ENCODE assay signal across 8 mouse cellular contexts in the genomic region with DNA sequence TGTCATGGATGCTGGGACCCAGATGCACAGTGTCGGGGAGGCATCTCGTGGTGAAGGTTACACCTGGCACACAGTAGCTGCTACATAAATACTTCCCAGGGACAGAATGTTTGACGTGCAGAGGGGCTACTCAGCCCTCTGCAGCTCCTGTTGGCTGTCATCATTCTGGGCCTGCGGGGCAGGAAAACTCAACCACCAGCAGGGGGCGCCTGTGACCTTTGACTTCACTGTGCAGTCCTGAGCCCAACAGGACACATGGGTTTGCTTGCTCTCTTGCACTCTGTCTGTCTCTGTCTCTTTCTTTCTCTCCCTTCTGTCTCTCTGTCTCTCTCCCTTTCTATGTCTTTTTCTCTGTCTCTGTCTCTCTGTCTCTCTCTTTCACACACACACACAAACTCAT.
A peak's percentile ranks its signal among the peaks of the same experiment; 100 is the strongest.
DNase-seq lines count a peak whose midpoint lies in the region; ATAC-seq and TF ChIP-seq lines count a peak whose summit lies in the region.

No protein-coding gene starts in this region.

- H3K4me1 ChIP-seq in ES-E14 (ENCODE audit: control insufficient read depth in 2 of 2, insufficient read depth in 2 of 2, low read length in 2 of 2, poor library complexity in 1 of 2), result peaks cover 0 to 20% of the 10 kb centered on the region in 2 experiments; a peak in 2 of 4 replicates
- H3K4me1 ChIP-seq in forebrain, embryonic 14.5 days (ENCODE audit: control insufficient read depth, insufficient read depth, low read length), result no peaks in the 10 kb centered on the region; the same call in 1 of the 2 replicates
- 0 out of 2 replicates have a peak, but pooled peaks cover 2% of the 10 kb centered on the region for H3K4me1 ChIP-seq in hindbrain, embryonic 12.5 days

- WGBS in forebrain, embryonic 14.5 days, result 19% methylated on average over 5 of the region's 5 CpGs
- 19% methylated on average over 5 of the region's 5 CpGs for WGBS in hindbrain, embryonic 12.5 days

- no peaks in the 10 kb centered on the region for H3K27me3 ChIP-seq in forebrain, embryonic 14.5 days (replicated peaks; ENCODE audit: control insufficient read depth, insufficient read depth, low read length)
- H3K27me3 ChIP-seq in hindbrain, embryonic 12.5 days, result peaks cover 20% of the 10 kb centered on the region

- 0 out of 2 replicates have a peak, but pooled peaks have one; percentile 1 for ATAC-seq in cerebellum, adult (ENCODE audit: insufficient number of reproducible peaks, low FRiP score, low TSS enrichment)
- peak; percentile 55 for ATAC-seq in forebrain, embryonic 14.5 days
- ATAC-seq in hindbrain, embryonic 12.5 days (ENCODE audit: low FRiP score), result peak; percentile 51

- H3K4me3 ChIP-seq in ES-E14 (ENCODE audit: insufficient read depth in 1 of 2, low read depth in 1 of 2, low read length in 2 of 2, poor library complexity in 1 of 2, severe bottlenecking in 1 of 2), result no peak overlapping the region
- H3K4me3 ChIP-seq in forebrain, embryonic 14.5 days (ENCODE audit: low read depth, low read length), result no peak overlapping the region
- H3K4me3 ChIP-seq in hindbrain, embryonic 12.5 days, result no peak overlapping the region

- no peaks in the 10 kb centered on the region for H3K36me3 ChIP-seq in ES-E14 (ENCODE audit: control insufficient read depth, insufficient read depth, low read length, poor library complexity, severe bottlenecking)
- H3K36me3 ChIP-seq in forebrain, embryonic 14.5 days (ENCODE audit: control insufficient read depth, insufficient read depth, low read length), result no peaks in the 10 kb centered on the region
- no peaks in the 10 kb centered on the region for H3K36me3 ChIP-seq in hindbrain, embryonic 12.5 days

- in situ Hi-C loops in ES-E14 (cut with MboI; ENCODE audit: low sequenced_read_pairs in 2 of 2, unreplicated experiment in 2 of 2), result loop anchor here in 1 of 2 experiments (10.0 kb wide), 1 partner anchor 253 kb away; no protein-coding TSS in a partner anchor

- no peak overlapping the region for H3K27ac ChIP-seq in ES-E14 (ENCODE audit: insufficient read depth, low read depth, low read length, poor library complexity, severe bottlenecking)
- H3K27ac ChIP-seq in forebrain, embryonic 14.5 days (ENCODE audit: low read depth, low read length), result no peak overlapping the region
- H3K27ac ChIP-seq in hindbrain, embryonic 12.5 days, result no peak overlapping the region

- DNase-seq in ES-E14 (ENCODE audit: low read depth, low spot score), result peak; percentile 70
- peak; percentile 58 for DNase-seq in forebrain, embryonic 14.5 days (ENCODE audit: low spot score)
- DNase-seq in layer of hippocampus, postnatal 25 days (ENCODE audit: extremely low spot score in 1 of 2, low spot score in 1 of 2), result peak; percentile 54 to 80
- peak; percentile 83 for DNase-seq in lung, postnatal 14 days
- DNase-seq in right cerebral cortex, adult 18-20 months, result peak; percentile 33
- DNase-seq in urinary bladder, adult 2 months (ENCODE audit: low spot score), result peak; percentile 72

- no peak overlapping the region for H3K4me2 ChIP-seq in forebrain, embryonic 14.5 days (ENCODE audit: low read length)
- H3K4me2 ChIP-seq in hindbrain, embryonic 12.5 days (replicated peaks), result no peak overlapping the region

- H3K9me3 ChIP-seq in ES-E14 (ENCODE audit: control insufficient read depth, insufficient read depth, low read depth, low read length), result no peaks in the 10 kb centered on the region
- H3K9me3 ChIP-seq in forebrain, embryonic 14.5 days (replicated peaks; ENCODE audit: control insufficient read depth, low read length), result no peaks in the 10 kb centered on the region
- no peaks in the 10 kb centered on the region for H3K9me3 ChIP-seq in hindbrain, embryonic 12.5 days (replicated peaks)

- no peak overlapping the region for H3K9ac ChIP-seq in ES-E14 (ENCODE audit: insufficient read depth, low read depth, low read length, poor library complexity, severe bottlenecking)
- H3K9ac ChIP-seq in forebrain, embryonic 14.5 days (ENCODE audit: low read length), result no peak overlapping the region
- H3K9ac ChIP-seq in hindbrain, embryonic 12.5 days, result no peak overlapping the region

TF ChIP-seq in ES-E14, 5 proteins besides CTCF, POLR2A, EP300 and RAD21:
- TF ChIP-seq ZC3H11A (IDR thresholded peaks at IDR 0.05; ENCODE audit: borderline replicate concordance, low read depth, low read length) (peak; percentile 75; the same call in 1 of the 2 replicates), CHD2 (IDR thresholded peaks at IDR 0.05; ENCODE audit: low read depth, low read length) (no peak)
TF ChIP-seq in ES-E14: peak in this region for 1.

Comparison
In these comparisons a context has a peak if more than half of its experiments do, and no peak if none do; other contexts are left out.
1. DNase-seq: peak in every context shown above with its lines; median percentile 83 in lung, postnatal 14 days; 72 in urinary bladder, adult 2 months; 70 in ES-E14; 67 in layer of hippocampus, postnatal 25 days; 58 in forebrain, embryonic 14.5 days; 33 in right cerebral cortex, adult 18-20 months.
2. ATAC-seq: peak in every context shown above with its lines; median percentile 55 in forebrain, embryonic 14.5 days; 51 in hindbrain, embryonic 12.5 days; 1 in cerebellum, adult.